Mouse (Mus musculus): ENCODE results near the gene Clic1.

GRCm38 (mm10) chr17:35103221-35103690, 53.5 kb downstream of the Clic1 start:
- TF ChIP-seq CTCF (IDR thresholded peaks at IDR 0.05; ENCODE audit: control insufficient read depth, insufficient read depth, insufficient read length) (no peak), MYOG (IDR thresholded peaks at IDR 0.05; ENCODE audit: control insufficient read depth, extremely low read depth, insufficient read length) (no peak), CEBPB (IDR thresholded peaks at IDR 0.05; ENCODE audit: low read depth) (no peak), USF1 (IDR thresholded peaks at IDR 0.05; ENCODE audit: low read depth) (no peak)

All from C2C12 (cell line).